9 mouse cellular contexts compared by ENCODE assay signal in the genomic region with DNA sequence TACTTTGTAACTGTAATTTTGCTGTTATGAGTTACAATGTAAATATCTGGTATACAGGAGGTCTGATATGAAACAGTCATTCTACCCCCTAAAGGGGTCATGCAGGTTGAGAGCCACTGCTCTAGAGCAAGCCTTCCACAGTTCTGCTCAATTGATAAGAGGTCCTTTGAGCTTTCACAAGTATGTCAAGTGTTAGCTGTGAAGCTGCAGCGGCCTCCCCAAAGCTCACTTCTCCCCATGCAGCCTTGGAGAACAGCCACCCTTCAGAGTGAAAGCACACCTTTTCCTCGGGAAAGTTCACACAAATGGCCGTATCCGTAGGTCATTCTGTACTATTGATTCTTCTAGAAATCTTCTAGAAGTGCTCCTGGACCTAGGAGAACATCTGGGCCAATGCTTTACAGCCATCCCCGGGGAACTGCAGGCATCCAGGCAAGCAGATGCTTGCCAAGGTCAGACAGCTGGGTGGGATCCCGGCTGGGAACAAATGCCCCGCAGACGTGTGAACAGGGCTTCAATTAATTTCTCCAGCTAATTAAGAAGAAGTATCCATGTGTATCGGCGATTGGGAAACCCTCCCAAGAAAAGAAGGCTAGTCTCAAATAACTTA. TPM values are rescaled to one million over a fixed set of nuclear protein-coding genes. Genes with fewer than 3 reads are reported as not detected.
DNase-seq lines count a peak whose midpoint lies in the region; ATAC-seq lines count a peak whose summit lies in the region.
"Had no signal": no experiment of that assay in that cellular context is flagged by ENCODE, and none has a peak within 500 bp of the region (broad histone marks: within the 10 kb centered on the region; RNA-seq: fewer than 3 reads in every experiment).

No protein-coding gene starts in this region.

- H3K4me3 ChIP-seq in heart, embryonic 13.5 days: no peak overlapping the region
- H3K4me3 ChIP-seq in lung, embryonic 15.5 days: peak overlapping the region; percentile 83; the same call in 1 of the 2 replicates
- no peak overlapping the region for H3K4me3 ChIP-seq in hindbrain, embryonic 14.5 days (replicated peaks; ENCODE audit: low read length)
- H3K4me3 ChIP-seq in neural tube, embryonic 14.5 days (ENCODE audit: low read depth, low read length): peak overlapping the region; percentile 1; the same call in 1 of the 2 replicates

- H3K4me2 ChIP-seq in heart, embryonic 13.5 days: peak overlapping the region; percentile 96
- H3K4me2 ChIP-seq in lung, embryonic 15.5 days: peak overlapping the region; percentile 73
- H3K4me2 ChIP-seq in hindbrain, embryonic 14.5 days (replicated peaks): peak overlapping the region; percentile 81
- H3K4me2 ChIP-seq in neural tube, embryonic 14.5 days (ENCODE audit: low read depth, low read length): peak overlapping the region; percentile 93; the same call in 1 of the 2 replicates

- peaks cover 56% of the 10 kb centered on the region for H3K4me1 ChIP-seq in heart, embryonic 13.5 days
- peaks cover 72% of the 10 kb centered on the region for H3K4me1 ChIP-seq in lung, embryonic 15.5 days
- peaks cover 36% of the 10 kb centered on the region for H3K4me1 ChIP-seq in hindbrain, embryonic 14.5 days (replicated peaks; ENCODE audit: control insufficient read depth, insufficient read depth, low read length)
- peaks cover 30% of the 10 kb centered on the region for H3K4me1 ChIP-seq in neural tube, embryonic 14.5 days (ENCODE audit: control insufficient read depth, insufficient read depth, low read length)

- ATAC-seq in heart, embryonic 13.5 days (ENCODE audit: extremely low read depth, insufficient number of reproducible peaks, low FRiP score, low TSS enrichment): no peak
- no peak for ATAC-seq in lung, embryonic 15.5 days (ENCODE audit: borderline replicate concordance, extremely low read depth, low FRiP score, low TSS enrichment)
- no peak for ATAC-seq in hindbrain, embryonic 14.5 days (ENCODE audit: low FRiP score)
- ATAC-seq in neural tube, embryonic 14.5 days (ENCODE audit: low read depth): no peak

- no peaks in the 10 kb centered on the region for H3K36me3 ChIP-seq in heart, embryonic 13.5 days
- no peaks in the 10 kb centered on the region for H3K36me3 ChIP-seq in lung, embryonic 15.5 days
- 0 out of 2 replicates have a peak, but pooled peaks cover 4% of the 10 kb centered on the region for H3K36me3 ChIP-seq in hindbrain, embryonic 14.5 days (replicated peaks; ENCODE audit: control insufficient read depth, insufficient read depth)
- H3K36me3 ChIP-seq in neural tube, embryonic 14.5 days (ENCODE audit: control insufficient read depth, insufficient read depth, low read length): no peaks in the 10 kb centered on the region

- intact Hi-C loops in heart, postnatal 36 days (cut with DNase I): no loop called here
- intact Hi-C loops in left cerebral cortex, postnatal 36 days (cut with DNase I): no loop called here

- H3K27ac ChIP-seq in heart, embryonic 13.5 days (replicated peaks): no peak overlapping the region
- peak overlapping the region; percentile 45 for H3K27ac ChIP-seq in lung, embryonic 15.5 days
- no peak overlapping the region for H3K27ac ChIP-seq in hindbrain, embryonic 14.5 days
- no peak overlapping the region for H3K27ac ChIP-seq in neural tube, embryonic 14.5 days (ENCODE audit: low read depth, low read length)
- H3K27ac ChIP-seq: liver, embryonic 14.5 days had no signal

- 50% methylated on average over 10 of the region's 10 CpGs for WGBS in heart, embryonic 13.5 days
- 43% methylated on average over 10 of the region's 10 CpGs for whole genome bisulfite sequencing in lung, embryonic 15.5 days
- WGBS in hindbrain, embryonic 14.5 days: 59% methylated on average over 10 of the region's 10 CpGs
- WGBS in neural tube, embryonic 14.5 days: 44% methylated on average over 10 of the region's 10 CpGs

- no peaks in the 10 kb centered on the region for H3K9me3 ChIP-seq in heart, embryonic 13.5 days
- H3K9me3 ChIP-seq in lung, embryonic 15.5 days: no peaks in the 10 kb centered on the region
- H3K9me3 ChIP-seq in hindbrain, embryonic 14.5 days (ENCODE audit: control insufficient read depth, low read length): no peaks in the 10 kb centered on the region
- no peaks in the 10 kb centered on the region for H3K9me3 ChIP-seq in neural tube, embryonic 14.5 days (ENCODE audit: control insufficient read depth, low read length)

- H3K27me3 ChIP-seq in heart, embryonic 13.5 days (replicated peaks): peaks cover 19% of the 10 kb centered on the region; the same call in 1 of the 2 replicates
- H3K27me3 ChIP-seq in lung, embryonic 15.5 days: no peaks in the 10 kb centered on the region
- H3K27me3 ChIP-seq in hindbrain, embryonic 14.5 days (ENCODE audit: control insufficient read depth, insufficient read depth, low read length): no peaks in the 10 kb centered on the region
- no peaks in the 10 kb centered on the region for H3K27me3 ChIP-seq in neural tube, embryonic 14.5 days (ENCODE audit: control insufficient read depth, insufficient read depth, low read length)

- no peak for DNase-seq in heart, postnatal 36 days
- DNase-seq in lung, postnatal 25 days (ENCODE audit: low spot score): no peak
- no peak for DNase-seq in hindbrain, embryonic 14.5 days (ENCODE audit: low spot score)
- DNase-seq in left cerebral cortex, postnatal 36 days (ENCODE audit: low spot score in 2 of 2): no peak
- DNase-seq in adrenal gland, postnatal 25 days: no peak

- H3K9ac ChIP-seq in heart, embryonic 13.5 days: peak overlapping the region; percentile 42; the same call in 1 of the 2 replicates
- peak overlapping the region; percentile 17; the same call in 1 of the 2 replicates for H3K9ac ChIP-seq in lung, embryonic 15.5 days
- H3K9ac ChIP-seq in hindbrain, embryonic 14.5 days: no peak overlapping the region
- H3K9ac ChIP-seq in neural tube, embryonic 14.5 days (replicated peaks; ENCODE audit: low read depth, low read length): no peak overlapping the region
- H3K9ac ChIP-seq: liver, embryonic 14.5 days had no signal

RNA-seq across cellular contexts. Expression of gene Rnf144a, which starts 3.1 kb away (rescaled TPM):
- polyA plus RNA-seq in heart, embryonic 13.5 days (2015; fragmentation: Nextera tagmentation; extraction: Ambion mirVana): 11.2 and 11.3 TPM in 2 replicates
- total RNA-seq in heart, postnatal 36 days (2021): 10 to 100 TPM; 13.4 to 23.5 TPM
- 50.5 and 52.7 TPM in 2 replicates for polyA plus RNA-seq in lung, embryonic 15.5 days (2015; fragmentation: Nextera tagmentation; extraction: Ambion mirVana)
- polyA plus RNA-seq in hindbrain, embryonic 14.5 days (2014; fragmentation: Nextera tagmentation; extraction: Ambion mirVana): 19.2 and 22.5 TPM in 2 replicates
- polyA plus RNA-seq in neural tube, embryonic 14.5 days (2014; fragmentation: Nextera tagmentation; extraction: Ambion mirVana): 22.7 and 24.1 TPM in 2 replicates
- total RNA-seq in left cerebral cortex, postnatal 36 days (2021): 10 to 100 TPM; 31.7 to 31.9 TPM
- total RNA-seq in adrenal gland, postnatal 25 days (2021): 15.1 and 21.5 TPM in 2 replicates

RNA-seq across cellular contexts. Expression of gene Rsad2, which starts 44.3 kb away (rescaled TPM):
- 1.2 and 2.0 TPM in 2 replicates for polyA plus RNA-seq in heart, embryonic 13.5 days (2015; fragmentation: Nextera tagmentation; extraction: Ambion mirVana)
- total RNA-seq in heart, postnatal 36 days (2021): 10 to 100 TPM in 1 of 2 experiments, 1 to 10 TPM in 1; 8.0 to 23.8 TPM
- 0.96 and 1.0 TPM in 2 replicates for polyA plus RNA-seq in lung, embryonic 15.5 days (2015; fragmentation: Nextera tagmentation; extraction: Ambion mirVana)
- 0.42 and 0.58 TPM in 2 replicates for polyA plus RNA-seq in hindbrain, embryonic 14.5 days (2014; fragmentation: Nextera tagmentation; extraction: Ambion mirVana)
- polyA plus RNA-seq in neural tube, embryonic 14.5 days (2014; fragmentation: Nextera tagmentation; extraction: Ambion mirVana): 0.21 and 0.48 TPM in 2 replicates
- under 1 TPM; 0.36 to 0.86 TPM for total RNA-seq in left cerebral cortex, postnatal 36 days (2021)
- total RNA-seq in adrenal gland, postnatal 25 days (2021): 18.5 and 19.1 TPM in 2 replicates

RNA-seq across cellular contexts. Expression of gene Cmpk2, which starts 57.1 kb away (rescaled TPM):
- 3.0 and 3.5 TPM in 2 replicates for polyA plus RNA-seq in heart, embryonic 13.5 days (2015; fragmentation: Nextera tagmentation; extraction: Ambion mirVana)
- 1 to 10 TPM; 4.6 to 9.9 TPM for total RNA-seq in heart, postnatal 36 days (2021)
- 7.7 and 7.8 TPM in 2 replicates for polyA plus RNA-seq in lung, embryonic 15.5 days (2015; fragmentation: Nextera tagmentation; extraction: Ambion mirVana)
- 24.2 and 27.4 TPM in 2 replicates for polyA plus RNA-seq in hindbrain, embryonic 14.5 days (2014; fragmentation: Nextera tagmentation; extraction: Ambion mirVana)
- 19.3 and 22.9 TPM in 2 replicates for polyA plus RNA-seq in neural tube, embryonic 14.5 days (2014; fragmentation: Nextera tagmentation; extraction: Ambion mirVana)
- total RNA-seq in left cerebral cortex, postnatal 36 days (2021): 10 to 100 TPM; 19.6 to 23.6 TPM
- total RNA-seq in adrenal gland, postnatal 25 days (2021): 24.0 and 24.6 TPM in 2 replicates

Comparison
In these comparisons a context has a peak if more than half of its experiments do, and no peak if none do; other contexts are left out.
1. H3K4me3 ChIP-seq: peak in lung, embryonic 15.5 days (single experiment) and neural tube, embryonic 14.5 days (single experiment); none in heart, embryonic 13.5 days (single experiment) and hindbrain, embryonic 14.5 days (single experiment).
2. H3K9ac ChIP-seq: peak in heart, embryonic 13.5 days (single experiment) and lung, embryonic 15.5 days (single experiment); none in hindbrain, embryonic 14.5 days (single experiment) and neural tube, embryonic 14.5 days (single experiment).
3. Peak in every context shown above with its lines, with median percentiles within 50 percentile points of each other: H3K4me2 ChIP-seq.